Mouse (Mus musculus) olfactory bulb, adult 2 months (tissue): ENCODE measurements around the gene Smim4.

Source experiments
- CTCF ChIP-seq: fragments of 200-500 bp; IDR thresholded peaks from 2 replicates; pipeline ENCODE4 v1.5.1; 2012; ENCODE audit warnings: low read depth, mild to moderate bottlenecking, low read length, moderate library complexity; ENCODE audit not compliant: insufficient read depth
- POLR2A ChIP-seq: fragments of 200-500 bp; IDR thresholded peaks from 2 replicates; pipeline ENCODE4 v1.6.1; 2012; ENCODE audit warnings: mild to moderate bottlenecking, low read depth, low read length, moderate library complexity; ENCODE audit not compliant: insufficient read depth

DNA sequence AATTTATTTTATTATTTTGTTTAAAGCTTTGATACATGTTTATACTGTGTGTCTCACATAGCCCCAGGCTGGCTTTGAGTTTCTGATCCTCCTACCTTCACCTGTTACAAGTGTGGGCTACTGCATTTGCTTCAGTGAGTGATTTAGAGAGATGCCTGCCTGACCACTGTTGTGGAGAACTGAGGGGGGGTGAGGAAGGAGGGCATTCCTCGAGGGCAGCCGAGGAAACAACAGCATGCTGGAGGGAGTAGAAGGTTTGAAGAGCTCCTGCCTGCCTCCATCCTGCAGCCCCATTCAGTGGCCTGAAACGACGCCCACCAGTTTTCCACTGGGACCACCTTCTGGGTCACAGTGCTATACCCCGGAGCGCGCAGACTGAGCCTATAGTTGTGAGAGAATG is 36.7 kb upstream of the Smim4 start:
- TF ChIP-seq CTCF = no peak
- TF ChIP-seq POLR2A = no peak
